Mouse (Mus musculus): ENCODE results near the gene Pmvk. TPM values are rescaled to one million over a fixed set of nuclear protein-coding genes. Genes with fewer than 3 reads are reported as not detected.

Gene Pmvk
- total and polyA plus RNA-seq, 3 experiments = 53.6 to 75.7 TPM; not detected in 1

- no peak for TF ChIP-seq POLR2AphosphoS2 (IDR thresholded peaks at IDR 0.05; ENCODE audit: low read length)
- TF ChIP-seq ZNF384 (IDR thresholded peaks at IDR 0.05; ENCODE audit: low read depth, low read length) = no peak
- no peak for TF ChIP-seq SIN3A (IDR thresholded peaks at IDR 0.05; ENCODE audit: low read length)
- TF ChIP-seq NELFE (IDR thresholded peaks at IDR 0.05; ENCODE audit: low read depth, low read length) = no peak
- no peak for TF ChIP-seq KAT2A (conservative IDR thresholded peaks at IDR 0.05; ENCODE audit: low read depth, low read length)
- no peak for TF ChIP-seq RCOR1 (IDR thresholded peaks at IDR 0.05; ENCODE audit: low read depth, low read length)
- peak; percentile 70 for TF ChIP-seq RAD21 (IDR thresholded peaks at IDR 0.05; ENCODE audit: low read depth, low read length)
- TF ChIP-seq ZC3H11A (IDR thresholded peaks at IDR 0.05; ENCODE audit: low read depth, low read length) = peak; percentile 35; the same call in 1 of the 2 replicates
- no peak for TF ChIP-seq CHD1 (IDR thresholded peaks at IDR 0.05; ENCODE audit: low read depth, low read length)
- no peak for TF ChIP-seq ELF1 (IDR thresholded peaks at IDR 0.05; ENCODE audit: low read depth, low read length)
- no peak for TF ChIP-seq EP300 (IDR thresholded peaks at IDR 0.05; ENCODE audit: low read depth in 1 of 2, low read length in 2 of 2)
- no peak for TF ChIP-seq HCFC1 (IDR thresholded peaks at IDR 0.05; ENCODE audit: low read depth, low read length)
- no peak for TF ChIP-seq MAZ (IDR thresholded peaks at IDR 0.05; ENCODE audit: low read depth, low read length)
- no peak for TF ChIP-seq MAX (IDR thresholded peaks at IDR 0.05; ENCODE audit: low read length)
- no peak for TF ChIP-seq MAFK (IDR thresholded peaks at IDR 0.05; ENCODE audit: borderline replicate concordance, low read depth, low read length)
- no peak for TF ChIP-seq USF1 (IDR thresholded peaks at IDR 0.05; ENCODE audit: low read depth, low read length)
- TF ChIP-seq ETS1 (IDR thresholded peaks at IDR 0.05; ENCODE audit: low read depth, low read length) = no peak
These were observed 47.1 kb downstream of the Pmvk start (continued) for GRCm38 (mm10) chr3:89501486-89501885.

- no peak for TF ChIP-seq POLR2AphosphoS2 (IDR thresholded peaks at IDR 0.05; ENCODE audit: low read length)
- TF ChIP-seq CTCF (IDR thresholded peaks at IDR 0.05 in 2 of 3, conservative IDR thresholded peaks at IDR 0.05 in 1 of 3; ENCODE audit: control insufficient read depth in 1 of 3, insufficient read depth in 1 of 3, low read depth in 2 of 3, low read length in 3 of 3, poor library complexity in 1 of 3, severe bottlenecking in 1 of 3) = 0 out of 6 replicates have a peak, but pooled peaks of 1 of the 3 experiments have one; percentile 8
- no peaks in the 10 kb centered on the region for H3K9me3 ChIP-seq (replicated peaks; ENCODE audit: insufficient read depth, low read length)
These were observed 48.2 kb downstream of the Pmvk start for GRCm38 (mm10) chr3:89502551-89502950.

GRCm38 (mm10) chr3:89508041-89508440, 53.7 kb downstream of the Pmvk start:
- no peaks in the 10 kb centered on the region for H3K79me2 ChIP-seq (ENCODE audit: control insufficient read depth, insufficient read depth, low read length, poor library complexity)
- H3K36me3 ChIP-seq (ENCODE audit: control insufficient read depth in 1 of 2, insufficient read depth in 2 of 2, low read length in 2 of 2) = no peaks in the 10 kb centered on the region
- H3K27me3 ChIP-seq (ENCODE audit: control insufficient read depth in 1 of 2, insufficient read depth in 2 of 2, low read length in 2 of 2) = peaks cover 38 to 40% of the 10 kb centered on the region in 2 experiments
- no peak overlapping the region for H3K4me3 ChIP-seq (ENCODE audit: control insufficient read depth in 1 of 2, insufficient read depth in 1 of 2, low read depth in 2 of 2, low read length in 2 of 2)
- DNase-seq (ENCODE audit: low read depth, low spot score) = no peak
- no peaks in the 10 kb centered on the region for H3K9me3 ChIP-seq (replicated peaks; ENCODE audit: insufficient read depth, low read length)
- H3K9ac ChIP-seq (ENCODE audit: control insufficient read depth, low read depth, low read length, poor library complexity, severe bottlenecking) = no peak overlapping the region
- TF ChIP-seq MEF2A (IDR thresholded peaks at IDR 0.05; ENCODE audit: extremely low read depth, insufficient replicate concordance, low read depth, low read length, poor library complexity, severe bottlenecking) = no peak
- TF ChIP-seq BHLHE40 (IDR thresholded peaks at IDR 0.05; ENCODE audit: borderline replicate concordance, low read depth, low read length) = no peak
- TF ChIP-seq NELFE (IDR thresholded peaks at IDR 0.05; ENCODE audit: low read depth, low read length) = no peak
- TF ChIP-seq POLR2AphosphoS5 (IDR thresholded peaks at IDR 0.05; ENCODE audit: borderline replicate concordance, low read depth, low read length) = no peak
- no peak for TF ChIP-seq RAD21 (IDR thresholded peaks at IDR 0.05; ENCODE audit: low read depth, low read length)
- TF ChIP-seq UBTF (IDR thresholded peaks at IDR 0.05; ENCODE audit: borderline replicate concordance, insufficient read depth, low read depth, low read length) = no peak
- TF ChIP-seq E2F4 (IDR thresholded peaks at IDR 0.05; ENCODE audit: borderline replicate concordance, low read depth, low read length) = no peak
- no peak for TF ChIP-seq MAZ (IDR thresholded peaks at IDR 0.05; ENCODE audit: low read depth, low read length)
- no peak for TF ChIP-seq GATA1 (IDR thresholded peaks at IDR 0.05; ENCODE audit: low read depth, low read length)
- no peak for TF ChIP-seq JUND (IDR thresholded peaks at IDR 0.05; ENCODE audit: low read depth, low read length)
- no peak for TF ChIP-seq USF2 (IDR thresholded peaks at IDR 0.05; ENCODE audit: borderline replicate concordance in 1 of 2, insufficient read depth in 1 of 2, low read depth in 1 of 2, low read length in 2 of 2)
- no peaks in the 10 kb centered on the region for H3K4me1 ChIP-seq (ENCODE audit: control insufficient read depth in 1 of 2, insufficient read depth in 2 of 2, low read length in 2 of 2)
- H3K27ac ChIP-seq (ENCODE audit: control insufficient read depth, low read depth, low read length) = no peak overlapping the region

More at GRCm38 (mm10) chr3:89502551-89502950, 48.2 kb downstream of the Pmvk start:
- H3K4me1 ChIP-seq (ENCODE audit: control insufficient read depth in 1 of 2, insufficient read depth in 2 of 2, low read length in 2 of 2) = no peaks in the 10 kb centered on the region
- H3K27me3 ChIP-seq (ENCODE audit: control insufficient read depth in 1 of 2, insufficient read depth in 2 of 2, low read length in 2 of 2) = peaks cover 29 to 31% of the 10 kb centered on the region in 2 experiments
- no peak overlapping the region for H3K9ac ChIP-seq (ENCODE audit: control insufficient read depth, low read depth, low read length, poor library complexity, severe bottlenecking)
- H3K4me3 ChIP-seq (ENCODE audit: control insufficient read depth in 1 of 2, insufficient read depth in 1 of 2, low read depth in 2 of 2, low read length in 2 of 2) = no peak overlapping the region
- no peaks in the 10 kb centered on the region for H3K79me2 ChIP-seq (ENCODE audit: control insufficient read depth, insufficient read depth, low read length, poor library complexity)
- H3K27ac ChIP-seq (ENCODE audit: control insufficient read depth, low read depth, low read length) = no peak overlapping the region
- DNase-seq (ENCODE audit: low read depth, low spot score) = no peak
- H3K36me3 ChIP-seq (ENCODE audit: control insufficient read depth in 1 of 2, insufficient read depth in 2 of 2, low read length in 2 of 2) = no peaks in the 10 kb centered on the region

Data from MEL (cell line).